Mouse (Mus musculus): Measurements from ENCODE around the gene Dok4.
A peak's percentile ranks its signal among the peaks of the same experiment; 100 is the strongest.

Gene Dok4

DNA sequence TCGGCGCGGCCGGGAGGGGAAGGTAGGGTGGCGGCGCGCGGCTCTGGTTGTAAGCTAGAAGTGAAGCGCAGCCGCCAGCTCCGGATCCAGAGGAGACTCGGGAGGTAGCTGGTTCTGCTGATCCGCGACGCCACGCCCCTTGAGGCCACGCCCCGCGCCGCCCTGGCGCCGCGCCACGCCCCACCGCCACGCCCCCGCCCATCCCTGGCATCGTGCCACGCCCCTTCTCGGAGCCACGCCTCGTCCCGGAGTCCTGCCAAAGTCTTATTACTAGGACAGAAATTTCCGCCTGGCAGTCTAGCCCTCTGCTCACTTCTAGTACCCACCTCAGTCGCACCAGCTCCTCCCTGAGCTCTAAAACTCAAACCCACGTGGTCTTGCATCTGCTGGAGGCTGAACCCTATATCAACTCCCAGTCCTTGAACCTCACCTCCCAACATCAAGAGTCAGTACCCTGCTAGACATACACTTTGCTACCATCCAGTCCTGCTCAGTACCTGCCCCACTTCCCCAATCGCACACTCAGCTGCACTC lies at the start of gene Dok4:
Dok4 (minus strand) TSS at position 134 of the 534 bp plus-strand sequence.
- peak; percentile 69 to 76 for DNase-seq

DNA sequence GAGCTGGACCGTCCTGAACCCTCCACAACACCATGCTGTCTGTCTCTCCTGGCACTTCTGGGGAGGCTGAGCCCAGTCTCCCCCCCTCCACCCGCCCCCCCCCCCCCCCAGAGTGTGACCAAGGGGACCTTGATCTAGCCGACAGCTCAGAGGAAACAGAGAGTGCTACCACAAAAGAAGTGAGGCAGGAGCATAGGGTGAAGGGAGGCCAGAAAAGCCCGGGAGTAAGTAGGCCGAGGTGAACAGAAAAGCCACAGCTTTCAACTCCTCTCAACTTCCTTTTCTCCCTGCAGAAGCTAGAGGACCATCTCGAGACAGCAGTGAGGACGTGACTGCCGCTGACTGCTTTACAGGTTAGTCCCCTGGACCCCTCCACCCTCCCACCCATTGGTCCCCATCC lies 47.3 kb upstream of the Dok4 start, which contains the start of gene Adgrg5:
Adgrg5 (plus strand) TSS at position 290 of the 400 bp plus-strand sequence.
- DNase-seq, result no peak

DNA sequence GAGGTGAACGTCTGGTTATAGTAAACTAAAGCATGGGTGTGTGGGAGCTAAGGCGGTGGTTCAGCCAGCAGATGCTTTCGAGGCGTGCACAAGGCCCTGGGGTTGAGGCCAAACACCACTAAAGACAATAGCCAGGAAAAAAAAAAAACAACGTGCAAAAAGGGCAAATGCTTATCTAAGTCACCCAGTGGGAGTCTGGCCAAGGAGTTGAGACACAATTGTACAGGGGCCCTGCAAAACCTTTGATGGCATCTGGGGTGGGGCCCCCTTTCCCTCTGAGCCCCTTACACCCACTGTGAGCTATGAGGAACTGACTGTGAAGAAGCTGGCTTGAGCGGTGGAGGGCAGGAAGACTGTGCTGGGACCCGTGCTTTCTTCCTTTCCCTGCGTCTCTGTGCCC lies 46.5 kb upstream of the Dok4 start:
- no peak for DNase-seq

DNA sequence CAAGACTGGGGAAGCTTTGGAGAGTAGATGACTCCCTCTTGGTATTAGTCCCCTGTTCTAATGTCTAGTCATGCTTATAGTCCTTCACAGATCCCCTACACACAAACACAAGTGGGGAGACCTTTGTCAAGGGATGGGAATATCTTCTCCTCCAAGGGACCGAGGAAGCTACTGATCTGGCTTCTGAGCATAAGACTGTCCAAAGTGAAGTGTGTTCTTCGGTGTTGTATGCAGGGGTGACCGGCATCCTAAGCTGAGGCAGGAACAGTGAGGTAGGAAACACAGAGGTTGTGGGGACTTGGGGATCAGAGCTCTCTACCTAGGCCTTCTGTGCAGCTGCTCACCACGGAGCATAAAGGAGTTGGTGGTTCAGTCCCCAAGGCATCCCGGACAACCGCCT lies 46.0 kb upstream of the Dok4 start:
- no peak for DNase-seq

DNA sequence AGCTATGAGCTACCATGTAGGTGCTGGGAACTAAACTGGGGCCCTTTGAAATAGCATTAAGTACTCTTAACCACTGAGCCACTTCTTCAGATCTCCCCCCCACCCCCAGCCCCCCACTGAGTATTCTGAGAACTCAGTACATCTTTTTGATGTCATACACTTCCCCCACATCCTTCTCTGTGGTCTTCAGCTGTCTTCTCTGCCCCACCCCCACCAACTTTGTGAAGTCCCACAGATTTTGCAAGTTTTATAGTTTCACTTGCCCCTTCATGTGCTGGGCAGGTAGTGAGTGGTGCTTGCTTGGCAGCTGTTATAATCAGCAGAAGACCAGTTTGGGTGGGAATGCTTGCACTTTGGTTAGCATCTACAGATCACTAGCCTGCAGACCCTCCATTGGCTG lies 43.1 kb upstream of the Dok4 start:
- no peak for DNase-seq

DNA sequence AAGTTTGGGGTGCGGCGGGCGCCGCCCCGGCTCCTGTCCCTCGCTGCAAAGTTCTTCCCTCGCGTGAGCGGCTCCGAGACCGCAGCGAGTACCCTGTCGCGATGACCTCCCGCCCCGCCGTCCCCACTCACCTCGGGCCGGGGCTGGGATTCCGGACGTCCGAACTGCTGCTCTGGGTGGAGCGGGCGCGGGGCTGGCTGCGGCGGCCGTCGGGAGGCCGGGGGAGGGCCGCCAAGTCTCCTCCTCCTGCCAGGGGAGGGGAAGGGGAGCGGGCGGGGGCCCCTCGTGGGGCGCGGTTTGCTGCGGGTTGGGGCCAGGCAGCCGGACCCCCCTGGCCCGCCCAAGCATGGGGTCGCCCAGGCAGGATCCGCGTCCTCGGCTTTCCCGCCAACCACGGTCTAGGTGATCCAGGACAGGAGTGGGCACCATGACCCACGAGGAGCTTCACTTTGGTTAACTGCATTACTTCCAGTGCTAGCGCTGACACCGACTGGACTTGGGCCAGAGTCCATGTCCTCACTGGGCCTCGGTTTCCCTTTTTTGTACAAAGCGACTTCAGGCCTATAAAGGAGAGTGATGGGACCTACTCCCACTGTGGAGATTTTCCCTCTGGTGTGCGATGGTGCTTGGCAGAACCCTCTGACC lies 41.8 kb upstream of the Dok4 start, which contains the start of gene Ccdc102a:
Ccdc102a (minus strand) TSS at position 248 of the 645 bp plus-strand sequence.
- DNase-seq, result no peak

DNA sequence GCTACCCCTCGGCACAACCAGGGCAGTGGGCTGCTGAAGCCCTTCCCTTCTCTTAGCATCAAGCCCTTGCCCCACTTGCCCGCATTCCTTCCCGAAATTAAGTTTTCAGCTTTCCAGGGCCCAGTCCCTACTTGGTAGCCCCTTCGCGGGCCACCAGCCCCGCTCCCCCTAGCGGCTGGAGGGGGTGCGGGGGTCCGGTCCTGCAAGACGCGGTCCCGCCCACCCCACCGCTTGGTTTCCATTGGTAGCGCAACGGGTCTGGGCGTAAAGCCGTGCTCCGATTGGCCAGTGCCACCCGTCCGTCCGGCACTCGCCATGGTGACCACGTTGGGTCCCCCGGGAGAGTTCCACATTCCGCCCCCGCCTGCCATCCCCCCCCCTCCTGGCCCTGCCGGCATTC lies 41.2 kb upstream of the Dok4 start:
- peak; percentile 30 to 53 for DNase-seq

DNA sequence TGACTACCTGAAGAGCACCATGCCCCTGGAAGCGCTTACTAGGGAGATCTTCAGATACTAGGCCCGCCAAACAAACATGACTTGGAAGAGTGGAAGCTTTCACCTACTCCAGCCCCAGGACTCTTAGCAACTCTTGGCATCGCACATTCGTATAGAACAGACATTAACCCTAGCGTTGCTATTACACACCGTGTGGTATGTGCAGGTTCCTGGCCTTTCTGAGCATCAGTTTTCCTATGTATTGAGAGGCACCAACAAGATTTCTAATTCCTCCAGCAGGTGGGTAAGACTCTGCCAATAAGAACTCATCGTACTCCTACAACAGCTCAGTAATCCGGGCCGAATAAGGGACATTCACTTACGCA lies 40.8 kb upstream of the Dok4 start:
- no peak for DNase-seq

DNA sequence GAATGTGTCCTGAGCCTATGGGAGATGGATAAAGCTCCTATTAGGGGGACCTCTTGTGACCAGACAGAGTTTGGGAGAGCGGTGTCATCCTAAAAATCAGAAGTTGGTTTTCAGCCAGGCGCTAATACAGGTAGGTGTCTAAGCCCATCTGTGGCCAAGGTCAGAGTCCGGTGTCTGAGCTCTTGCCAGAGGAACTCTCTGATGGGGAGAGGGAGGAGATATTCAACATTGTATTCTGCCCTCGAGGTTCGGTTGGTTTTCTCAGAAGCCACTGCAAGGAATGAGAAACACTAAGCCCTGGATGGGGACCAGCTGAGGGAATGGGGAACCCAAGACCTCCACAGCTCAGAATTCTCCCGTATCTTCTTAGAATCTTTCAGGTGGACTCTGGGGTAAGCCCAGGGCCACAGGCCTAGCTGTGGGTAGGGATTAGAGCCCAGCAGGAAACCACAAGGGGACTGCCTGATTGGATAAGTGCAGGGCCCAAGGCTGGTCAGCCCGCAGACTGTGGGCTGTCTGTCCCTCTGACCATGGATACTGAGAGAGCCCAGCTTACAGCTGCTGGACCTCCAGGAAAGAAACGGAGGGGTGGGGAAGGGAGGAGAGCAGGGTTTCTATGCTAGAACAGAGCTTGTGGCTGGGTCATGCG lies 40.3 kb upstream of the Dok4 start:
- DNase-seq, result no peak

DNA sequence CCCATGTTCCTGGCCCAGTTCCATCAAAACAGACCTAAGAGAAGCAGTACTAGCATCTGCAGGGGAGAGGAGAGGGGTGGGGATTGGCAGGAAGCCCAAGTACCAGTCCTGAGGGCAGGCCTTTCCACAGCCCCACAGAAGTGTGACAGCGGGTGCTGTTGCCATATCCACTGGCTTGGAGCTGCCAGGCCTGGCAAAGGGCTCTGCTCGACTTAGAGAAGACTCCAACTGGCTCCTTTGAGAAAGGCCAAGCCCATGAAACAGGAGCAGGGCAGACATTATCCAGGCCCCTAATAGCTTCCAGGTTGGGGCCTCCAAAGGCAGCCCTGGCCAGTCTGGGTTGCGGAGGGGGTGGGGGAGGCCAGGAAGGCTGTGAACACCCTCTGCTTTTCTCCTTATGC lies 38.6 kb upstream of the Dok4 start:
- no peak for DNase-seq

DNA sequence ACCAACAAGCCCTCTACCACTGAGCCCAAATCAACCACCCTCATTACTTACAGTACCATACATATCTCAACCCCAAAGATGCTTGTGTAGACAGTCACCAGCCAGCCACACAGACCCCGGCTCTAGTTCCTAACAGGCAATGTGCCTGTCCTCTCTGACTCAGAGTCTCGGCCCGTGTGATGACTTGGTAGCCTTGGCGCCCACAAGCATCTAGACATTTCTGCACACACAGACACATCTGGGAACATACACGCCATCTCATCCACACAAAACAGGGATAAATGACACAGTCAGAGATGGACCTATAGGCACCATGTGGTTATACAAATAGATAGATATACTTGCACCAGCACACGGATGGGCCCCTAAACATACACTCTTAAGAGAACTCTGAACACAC lies 38.1 kb upstream of the Dok4 start:
- no peak for DNase-seq

DNA sequence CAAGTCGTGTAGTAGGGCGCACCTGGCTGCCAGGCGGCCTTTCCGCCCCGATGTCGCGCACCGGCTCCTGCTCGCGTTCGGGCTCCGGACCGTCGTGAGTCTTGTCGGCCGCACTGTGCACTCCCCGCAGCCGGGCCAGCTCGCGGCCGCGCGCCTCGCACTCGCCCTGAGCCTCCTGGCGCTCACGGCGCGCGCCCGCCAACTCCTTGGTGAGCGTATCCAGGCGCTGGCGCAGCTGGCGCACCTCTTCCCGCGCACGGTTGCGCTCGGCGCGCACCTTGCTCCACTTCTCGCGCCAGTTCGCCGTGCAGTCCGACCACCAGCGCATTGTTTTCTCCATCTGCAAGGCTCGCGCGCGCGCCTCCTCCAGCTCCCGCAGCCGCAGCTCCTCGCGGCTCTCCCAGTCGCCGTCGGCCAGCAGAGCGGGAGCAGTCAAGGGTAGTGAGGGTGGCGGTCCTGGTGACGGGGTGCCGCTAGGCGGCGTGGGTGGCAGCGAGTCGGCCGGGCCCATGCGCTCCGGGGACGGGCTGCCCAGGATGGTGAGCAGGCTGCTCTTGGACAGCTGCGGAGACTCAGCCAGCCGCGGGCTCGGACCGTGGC lies 37.0 kb upstream of the Dok4 start:
- peak; percentile 12 to 40 for DNase-seq

DNA sequence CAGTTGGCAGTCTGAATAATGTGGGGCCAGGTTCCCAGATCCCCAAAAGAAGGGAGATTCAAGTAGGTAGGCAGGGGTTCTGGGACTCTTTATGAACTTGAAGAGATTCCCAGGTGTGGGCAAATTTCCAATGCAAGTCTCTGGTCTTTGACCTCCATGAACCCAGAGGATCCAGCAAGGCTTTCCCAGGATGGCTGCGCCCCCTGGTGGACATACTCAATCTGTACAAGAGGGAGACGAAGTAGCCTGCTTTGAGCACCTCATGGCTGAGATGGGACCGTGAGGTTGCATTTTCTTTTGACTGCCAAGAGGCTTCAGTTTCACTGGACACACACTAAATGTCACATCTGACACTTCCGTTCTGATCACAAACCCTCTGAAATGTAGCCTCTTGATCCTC lies 32.7 kb upstream of the Dok4 start:
- DNase-seq, result peak; percentile 72 to 77

DNA sequence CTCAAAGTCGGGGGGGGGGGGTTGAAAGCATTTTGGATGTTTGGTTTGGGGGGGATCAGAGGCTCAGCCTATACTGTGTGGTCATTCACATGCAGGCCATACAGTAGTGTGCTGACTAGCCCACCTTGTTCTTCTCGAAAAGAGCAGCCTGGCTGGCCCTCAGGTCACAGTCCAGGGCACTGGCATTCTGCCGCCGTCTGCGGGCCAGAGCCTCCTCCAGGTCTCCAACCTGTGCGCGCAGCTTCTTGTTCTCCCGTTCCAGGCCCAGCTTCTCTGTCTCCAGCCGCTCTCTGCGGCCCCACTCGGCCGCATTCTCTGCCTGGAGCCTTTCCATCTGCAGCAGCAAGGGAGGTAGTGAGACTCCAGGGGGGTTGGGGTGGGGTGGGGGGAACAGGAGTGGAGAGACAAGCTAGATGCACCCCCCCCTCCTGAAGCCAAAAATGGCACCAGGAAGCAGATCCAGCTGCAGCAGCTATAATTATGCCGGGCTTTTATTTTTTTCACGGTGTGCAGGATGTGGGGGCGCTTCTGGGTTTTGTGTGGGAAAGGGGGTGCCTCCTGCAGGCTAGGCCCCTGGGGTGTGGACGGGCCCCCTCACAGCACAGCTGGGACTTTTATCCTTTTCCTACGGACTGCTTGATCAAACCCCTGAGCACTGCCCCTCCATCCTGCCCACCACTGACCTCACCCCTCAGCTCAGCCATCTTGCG lies 31.6 kb upstream of the Dok4 start:
- DNase-seq, result no peak

DNA sequence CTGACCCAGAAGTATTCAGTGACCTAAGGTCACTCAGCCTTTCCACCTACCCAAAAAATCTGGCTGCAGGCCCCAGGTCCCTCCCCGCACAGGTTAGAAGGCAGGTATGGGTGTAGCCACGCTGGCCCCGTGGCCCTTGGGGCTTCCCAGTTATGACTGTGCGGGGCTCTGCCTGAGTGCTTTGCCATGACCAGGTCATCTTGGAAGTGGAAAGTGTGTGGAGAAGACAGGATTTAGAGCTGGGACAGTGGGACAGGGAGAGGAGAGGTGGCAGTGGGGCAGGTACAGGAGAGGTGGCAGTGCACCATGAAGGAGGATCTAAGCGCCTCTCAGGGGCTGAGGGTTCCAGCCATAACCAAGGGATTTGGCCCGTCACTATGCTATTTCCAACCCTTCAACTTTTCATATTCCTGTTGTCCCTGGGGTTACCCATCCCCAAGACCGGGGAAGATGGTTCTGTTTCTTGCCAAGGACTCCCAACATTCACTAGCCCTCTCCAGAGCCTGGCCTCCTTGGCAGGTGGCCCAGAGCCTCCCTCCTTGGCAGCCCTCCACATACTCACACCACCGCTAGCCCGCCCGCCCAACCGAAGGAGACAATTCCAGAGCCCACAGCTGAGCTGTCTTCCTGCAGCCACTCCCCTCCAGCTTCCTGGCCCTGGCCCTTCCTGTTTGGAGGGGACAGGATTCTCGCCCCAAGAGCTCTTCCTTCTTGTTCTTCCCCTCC lies 28.5 kb upstream of the Dok4 start:
- DNase-seq, result peak; percentile 23 to 54

DNA sequence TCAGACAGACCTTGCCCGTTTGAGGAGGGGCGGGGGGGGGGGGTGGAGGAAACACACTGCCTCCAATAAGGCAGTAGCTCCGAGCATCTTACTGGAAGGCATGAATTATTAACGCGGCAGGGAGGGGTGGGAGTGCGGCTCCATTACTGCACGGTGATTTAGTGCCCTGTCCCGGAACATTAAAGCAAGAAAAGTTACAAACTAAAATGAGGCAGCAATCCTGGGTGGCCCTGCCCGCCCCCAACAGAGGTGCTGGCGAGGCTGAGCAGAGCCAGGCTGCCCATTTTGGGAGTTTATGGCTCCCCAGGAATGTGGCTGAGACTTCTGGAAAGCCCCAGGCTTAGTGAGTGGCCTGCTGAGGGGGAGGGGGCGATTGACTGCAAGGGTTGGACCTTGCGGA lies 27.6 kb upstream of the Dok4 start:
- DNase-seq, result no peak

DNA sequence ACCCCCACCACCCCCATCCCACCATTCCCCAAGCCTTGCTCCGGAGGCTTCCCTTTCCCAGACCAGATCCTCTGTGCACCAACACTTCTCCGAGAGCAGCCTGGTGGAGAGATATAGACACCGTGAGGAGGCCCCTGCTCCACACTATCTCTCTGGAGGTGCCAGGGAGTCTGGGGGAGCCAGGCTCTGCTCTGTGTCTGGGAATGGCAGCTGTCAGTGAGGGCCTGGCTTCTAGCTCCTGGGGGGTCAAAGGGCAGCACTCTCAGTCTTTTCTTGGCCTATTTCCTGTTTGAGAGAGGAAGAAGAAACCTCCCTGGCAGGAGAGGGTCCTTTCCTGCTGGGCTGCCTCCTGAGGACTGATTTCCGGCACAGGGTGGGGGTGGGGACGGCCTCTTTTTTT lies 24.9 kb upstream of the Dok4 start:
- no peak for DNase-seq

DNA sequence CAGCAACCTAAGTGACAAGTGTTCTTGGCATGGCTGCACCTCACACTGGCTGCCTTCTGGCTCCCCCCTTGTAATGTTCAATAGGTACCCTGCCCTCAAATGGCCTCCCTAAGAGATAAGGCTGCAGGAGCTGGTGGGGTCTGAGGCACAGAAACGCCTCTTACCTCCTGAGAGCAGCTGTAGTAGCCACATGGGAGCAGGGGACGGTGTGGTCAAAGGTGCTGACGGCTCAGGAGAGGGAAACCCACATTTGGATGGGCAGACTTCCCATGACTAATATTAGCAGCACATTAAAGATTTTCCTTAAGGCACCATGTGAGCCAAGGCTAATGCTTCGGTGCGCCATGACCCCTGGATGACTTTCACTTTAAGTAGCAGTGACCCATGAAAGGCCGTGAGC lies 24.5 kb upstream of the Dok4 start:
- no peak for DNase-seq

DNA sequence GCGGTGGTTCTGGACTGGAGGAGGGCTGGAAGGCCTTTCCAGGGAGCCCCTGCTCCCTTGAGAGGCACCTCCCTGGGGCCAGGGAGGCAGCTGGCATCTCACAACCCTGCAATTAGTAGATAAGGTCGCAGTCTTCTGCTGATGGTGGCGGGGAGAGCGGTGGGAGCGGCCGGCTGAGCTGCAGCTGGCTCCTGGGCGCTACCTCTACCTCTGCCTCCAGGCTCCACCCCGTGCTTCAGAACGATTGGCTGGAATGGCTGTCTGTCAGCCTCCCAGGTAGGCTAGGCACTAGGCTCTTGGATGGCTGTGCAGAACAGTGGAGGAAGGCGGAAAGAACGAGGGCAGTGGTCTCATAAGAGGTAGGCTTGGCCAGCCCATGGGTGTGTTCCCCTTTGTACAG lies 23.1 kb upstream of the Dok4 start:
- DNase-seq, result no peak

DNA sequence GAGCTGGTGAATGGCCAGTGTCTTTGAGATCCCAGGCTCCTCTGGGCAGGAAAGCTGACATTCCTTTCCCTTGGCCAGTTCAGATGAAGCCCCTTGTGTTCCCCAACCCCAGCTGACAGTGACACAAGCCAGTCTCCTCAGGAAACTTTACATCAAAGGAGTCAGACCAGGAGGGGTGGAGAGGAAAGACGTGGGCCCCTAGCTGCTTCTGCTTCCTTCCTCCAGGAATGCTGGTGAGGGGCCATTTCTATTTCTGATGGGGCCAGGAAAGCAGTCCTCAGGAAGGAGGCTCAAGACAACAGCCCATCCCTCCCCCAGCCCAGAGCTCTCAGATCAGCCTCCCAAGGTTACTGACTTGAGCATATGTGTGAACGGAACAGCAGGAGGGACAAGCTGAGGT lies 16.8 kb upstream of the Dok4 start:
- DNase-seq, result no peak

DNA sequence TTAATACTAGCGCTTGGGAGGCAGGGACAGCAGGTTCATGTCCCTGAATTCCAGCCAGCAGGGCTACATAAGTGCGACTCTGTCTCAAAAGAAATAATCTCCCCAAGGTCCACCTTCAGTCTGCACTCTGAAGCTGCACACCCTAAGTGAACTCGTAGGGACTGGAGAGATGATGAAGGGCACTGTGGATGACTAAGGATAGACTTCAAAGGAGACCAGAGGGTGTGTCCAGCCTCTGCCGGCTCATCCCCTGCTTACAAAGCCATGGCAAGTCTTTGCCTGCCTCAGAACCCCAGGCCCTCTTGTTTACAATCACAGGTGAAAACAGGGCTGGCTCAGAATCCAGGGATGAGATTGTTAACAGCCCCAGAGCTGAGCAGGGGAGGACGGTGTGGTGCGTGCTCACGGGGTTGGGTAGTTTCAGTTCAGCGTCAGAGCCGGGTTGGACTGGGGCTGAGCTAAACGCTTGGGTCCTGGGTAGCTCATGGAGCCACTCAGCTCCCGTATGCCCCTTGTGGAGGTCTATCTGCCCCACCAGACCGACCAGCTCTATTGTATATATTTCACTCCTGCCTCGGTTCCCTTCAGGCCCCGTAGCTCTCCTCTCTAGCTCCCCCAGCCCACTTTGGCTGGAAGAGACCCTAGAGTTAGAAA lies 12.4 kb upstream of the Dok4 start:
- no peak for DNase-seq

DNA sequence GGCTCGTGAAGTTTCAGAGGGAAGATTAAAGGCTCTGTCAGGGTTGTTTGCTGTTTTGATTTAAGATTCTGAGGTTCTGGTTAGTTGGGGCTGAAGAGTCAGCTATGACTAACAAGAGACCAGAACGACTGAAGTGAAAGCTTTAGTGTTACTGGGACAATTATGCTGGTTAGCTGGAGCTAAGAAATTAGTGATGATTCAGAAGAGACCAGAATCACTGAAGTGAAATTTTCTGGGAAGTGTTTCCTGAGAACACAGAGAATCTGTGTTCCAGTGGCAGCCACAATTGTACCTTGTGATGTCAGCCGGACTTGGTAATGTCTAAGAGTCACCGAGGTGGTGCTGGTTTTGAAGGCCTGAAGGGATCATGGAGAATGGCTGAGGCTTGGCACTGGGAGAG lies 4.6 kb upstream of the Dok4 start:
- DNase-seq, result no peak

Data from cerebellum, postnatal 36 days (tissue).